Comparison of ENCODE assay signal across 9 mouse cellular contexts in the genomic region with DNA sequence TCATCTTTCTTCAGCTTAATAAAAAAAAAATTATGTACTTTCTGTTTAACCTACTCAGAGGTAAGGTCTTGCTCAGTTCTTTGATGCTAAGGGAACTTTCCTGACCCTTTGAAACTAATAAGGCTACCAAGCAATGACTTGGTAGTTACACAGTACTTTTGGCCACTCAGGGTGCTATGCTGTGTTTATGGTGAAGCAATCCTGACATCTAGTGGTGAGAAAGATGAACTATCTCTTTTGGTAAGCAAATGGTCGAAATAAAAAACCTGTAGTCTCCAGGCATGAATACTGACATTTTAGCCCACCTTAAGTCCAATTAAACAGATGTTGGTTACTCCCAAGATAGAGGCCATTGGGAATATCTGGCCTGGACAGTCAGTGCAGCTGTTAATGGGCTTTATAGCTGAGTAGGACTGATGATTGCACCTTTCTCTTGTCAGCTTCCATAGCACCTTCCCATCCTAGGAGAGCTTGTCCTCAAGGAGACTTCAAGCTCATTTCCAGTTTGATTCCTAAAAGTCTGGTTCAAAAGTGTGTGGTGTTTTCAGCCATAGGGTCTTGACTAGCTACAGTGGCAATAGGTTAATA.
DNase-seq lines count a peak whose midpoint lies in the region; ATAC-seq and TF ChIP-seq lines count a peak whose summit lies in the region.
"Had no signal": no experiment of that assay in that cellular context is flagged by ENCODE, and none has a peak within 500 bp of the region (broad histone marks: within the 10 kb centered on the region; RNA-seq: fewer than 3 reads in every experiment).

No protein-coding gene starts in this region.

- no peak overlapping the region for H3K4me3 ChIP-seq in CH12.LX (replicated peaks in 1 of 3; ENCODE audit: low read depth in 2 of 3, low read length in 2 of 3, poor library complexity in 1 of 3)
- H3K4me3 ChIP-seq in midbrain, postnatal 0 days (ENCODE audit: low read depth, low read length) = no peak overlapping the region
- H3K4me3 ChIP-seq: embryonic facial prominence, embryonic 15.5 days had no signal

- dilution Hi-C loops in CH12.LX (cut with MboI; ENCODE audit: extremely low pct_ligation_motif_present, extremely low pct_unique_long_range_greater_than_20kb, low sequenced_read_pairs) = no loop called here

- no peaks in the 10 kb centered on the region for H3K79me2 ChIP-seq in CH12.LX (replicated peaks; ENCODE audit: control insufficient read depth, extremely low read depth, insufficient read depth, poor library complexity, severe bottlenecking)

- no peak overlapping the region for H3K9ac ChIP-seq in CH12.LX (ENCODE audit: insufficient read depth, low read depth)
- no peak overlapping the region for H3K9ac ChIP-seq in midbrain, postnatal 0 days (replicated peaks; ENCODE audit: low read length, poor library complexity, severe bottlenecking)
- H3K9ac ChIP-seq: embryonic facial prominence, embryonic 15.5 days had no signal

- peak; percentile 43 for DNase-seq in kidney, adult 9 months
- DNase-seq in kidney, postnatal 4 days = no peak
- peak; percentile 65 for DNase-seq in CH12.LX (ENCODE audit: extremely low read depth)
- peak; percentile 84 for DNase-seq in brain, embryonic 14.5 days (ENCODE audit: low read depth)
- DNase-seq in hindlimb bud, embryonic 11.5 days (ENCODE audit: extremely low spot score, low read depth, low spot score) = peak; percentile 54
- DNase-seq in midbrain, postnatal 0 days (ENCODE audit: low spot score) = peak; percentile 83
- no peak for DNase-seq in thymus, postnatal 4 days
- no peak for DNase-seq in gastrocnemius, postnatal 4 days (ENCODE audit: low spot score in 2 of 2)

- TF ChIP-seq EP300 in CH12.LX (IDR thresholded peaks at IDR 0.05; ENCODE audit: low read length) = no peak

- H3K4me2 ChIP-seq in CH12.LX (ENCODE audit: insufficient read depth, low read depth, poor library complexity, severe bottlenecking) = no peak overlapping the region
- no peak overlapping the region for H3K4me2 ChIP-seq in midbrain, postnatal 0 days (ENCODE audit: low read depth, low read length, poor library complexity, severe bottlenecking)
- H3K4me2 ChIP-seq: embryonic facial prominence, embryonic 15.5 days had no signal

- H3K36me3 ChIP-seq in CH12.LX (replicated peaks in 1 of 2; ENCODE audit: control insufficient read depth in 1 of 2, insufficient read depth in 1 of 2, low read length in 1 of 2) = no peaks in the 10 kb centered on the region
- no peaks in the 10 kb centered on the region for H3K36me3 ChIP-seq in midbrain, postnatal 0 days (ENCODE audit: insufficient read depth, low read length)
- H3K36me3 ChIP-seq: embryonic facial prominence, embryonic 15.5 days had no signal

- ATAC-seq in midbrain, postnatal 0 days (ENCODE audit: low FRiP score) = peak; percentile 78

- in situ Hi-C loops in CH12.LX (cut with MboI; ENCODE audit: low pct_ligation_motif_present, low pct_unique_long_range_greater_than_20kb, low sequenced_read_pairs) = no loop called here

- TF ChIP-seq POLR2A in CH12.LX (IDR thresholded peaks at IDR 0.05; ENCODE audit: low read depth, low read length) = no peak
- no peak for TF ChIP-seq POLR2A in brain, embryonic 14.5 days (IDR thresholded peaks at IDR 0.05; ENCODE audit: borderline replicate concordance, extremely low read depth, insufficient read depth, insufficient read length, poor library complexity, severe bottlenecking)

- no peaks in the 10 kb centered on the region for H3K9me3 ChIP-seq in CH12.LX (replicated peaks; ENCODE audit: low read length)
- H3K9me3 ChIP-seq in midbrain, postnatal 0 days (ENCODE audit: low read length) = no peaks in the 10 kb centered on the region
- H3K9me3 ChIP-seq: embryonic facial prominence, embryonic 15.5 days had no signal

- H3K27me3 ChIP-seq in CH12.LX (replicated peaks) = no peaks in the 10 kb centered on the region
- H3K27me3 ChIP-seq in midbrain, postnatal 0 days (ENCODE audit: insufficient read depth, low read length) = no peaks in the 10 kb centered on the region
- H3K27me3 ChIP-seq: embryonic facial prominence, embryonic 15.5 days had no signal

- no peak overlapping the region for H3K27ac ChIP-seq in CH12.LX (ENCODE audit: insufficient read depth, low read depth)
- no peak overlapping the region for H3K27ac ChIP-seq in midbrain, postnatal 0 days (ENCODE audit: low read depth, low read length)
- H3K27ac ChIP-seq: embryonic facial prominence, embryonic 15.5 days had no signal

- no peaks in the 10 kb centered on the region for H3K4me1 ChIP-seq in CH12.LX (ENCODE audit: control insufficient read depth in 1 of 2, insufficient read depth in 2 of 2)
- no peaks in the 10 kb centered on the region for H3K4me1 ChIP-seq in midbrain, postnatal 0 days (ENCODE audit: insufficient read depth, low read length)
- H3K4me1 ChIP-seq: embryonic facial prominence, embryonic 15.5 days had no signal

- TF ChIP-seq CTCF in CH12.LX (conservative IDR thresholded peaks at IDR 0.05 in 1 of 2, IDR thresholded peaks at IDR 0.05 in 1 of 2; ENCODE audit: low read depth in 2 of 2, low read length in 2 of 2) = peak; percentile 74 to 80
- TF ChIP-seq CTCF in brain, embryonic 14.5 days (IDR thresholded peaks at IDR 0.05; ENCODE audit: borderline replicate concordance, extremely low read depth, insufficient read depth, insufficient read length) = peak; percentile 63; the same call in 1 of the 2 replicates
- peak; percentile 89 for TF ChIP-seq CTCF in midbrain, postnatal 0 days (IDR thresholded peaks at IDR 0.05)

- peak; percentile 90 for TF ChIP-seq RAD21 in CH12.LX (IDR thresholded peaks at IDR 0.05; ENCODE audit: low read depth, low read length)

- 0% methylated on average over 1 of the region's 1 CpGs for WGBS in midbrain, postnatal 0 days

TF ChIP-seq in CH12.LX, 34 proteins besides CTCF, POLR2A, EP300 and RAD21:
- TF ChIP-seq SMC3 (IDR thresholded peaks at IDR 0.05; ENCODE audit: low read depth, low read length) (peak; percentile 66), MAX (IDR thresholded peaks at IDR 0.05; ENCODE audit: low read length) (no peak)

Comparison
In these comparisons a context has a peak if more than half of its experiments do, and no peak if none do; other contexts are left out.
1. DNase-seq: peak in kidney, adult 9 months (single experiment), CH12.LX (single experiment), brain, embryonic 14.5 days (single experiment), hindlimb bud, embryonic 11.5 days (single experiment) and midbrain, postnatal 0 days (single experiment); none in kidney, postnatal 4 days (0 of 2), thymus, postnatal 4 days (single experiment) and gastrocnemius, postnatal 4 days (0 of 2).
2. Peak in every context shown above with its lines, with median percentiles within 50 percentile points of each other: CTCF ChIP-seq.